Mouse (Mus musculus): Measurements from ENCODE around the gene Gadd45a. TPM values are rescaled to one million over a fixed set of nuclear protein-coding genes. Genes with fewer than 3 reads are reported as not detected.

Gadd45a gene
- polyA plus RNA-seq, 1 experiment from 2014 or later = 29.3 TPM

- no peaks in the 10 kb centered on the region for H3K36me3 ChIP-seq (ENCODE audit: control insufficient read depth, insufficient read depth, low read length)
- H3K9me3 ChIP-seq (ENCODE audit: control insufficient read depth, low read length) = no peaks in the 10 kb centered on the region
- 0 out of 2 replicates have a peak, but pooled peaks cover 3% of the 10 kb centered on the region for H3K4me1 ChIP-seq (ENCODE audit: control insufficient read depth, insufficient read depth, low read length)
- no peak overlapping the region for H3K27ac ChIP-seq (ENCODE audit: low read depth, low read length)
- H3K4me2 ChIP-seq (replicated peaks; ENCODE audit: low read depth, low read length) = no peak overlapping the region
- no peak overlapping the region for H3K4me3 ChIP-seq (ENCODE audit: low read length)
- no peak for ATAC-seq (ENCODE audit: low FRiP score, low TSS enrichment)
- H3K9ac ChIP-seq (ENCODE audit: low read depth, low read length) = no peak overlapping the region
- no peaks in the 10 kb centered on the region for H3K27me3 ChIP-seq (ENCODE audit: control insufficient read depth, insufficient read depth, low read length)
- 72% methylated on average over 15 of the region's 15 CpGs for WGBS
Observed at GRCm38 (mm10) chr6:67056108-67056888, 19.0 kb upstream of the Gadd45a start.

GRCm38 (mm10) chr6:67050063-67050462 is 12.8 kb upstream of the Gadd45a start:
- ATAC-seq (ENCODE audit: low FRiP score, low TSS enrichment) = no peak
- H3K27ac ChIP-seq (ENCODE audit: low read depth, low read length) = no peak overlapping the region
- 33% methylated on average over 1 of the region's 1 CpGs for WGBS

GRCm38 (mm10) chr6:67049695-67050038 is 12.4 kb upstream of the Gadd45a start:
- no peak overlapping the region for H3K4me3 ChIP-seq (ENCODE audit: low read length)
- no peak overlapping the region for H3K9ac ChIP-seq (ENCODE audit: low read depth, low read length)
- no peaks in the 10 kb centered on the region for H3K9me3 ChIP-seq (ENCODE audit: control insufficient read depth, low read length)
- WGBS = 43% methylated on average over 2 of the region's 2 CpGs
- H3K4me2 ChIP-seq (replicated peaks; ENCODE audit: low read depth, low read length) = no peak overlapping the region
- H3K36me3 ChIP-seq (ENCODE audit: control insufficient read depth, insufficient read depth, low read length) = no peaks in the 10 kb centered on the region
- no peak overlapping the region for H3K27ac ChIP-seq (ENCODE audit: low read depth, low read length)
- H3K4me1 ChIP-seq (ENCODE audit: control insufficient read depth, insufficient read depth, low read length) = peaks cover 6% of the 10 kb centered on the region; the same call in 1 of the 2 replicates
- H3K27me3 ChIP-seq (ENCODE audit: control insufficient read depth, insufficient read depth, low read length) = no peaks in the 10 kb centered on the region
- ATAC-seq (ENCODE audit: low FRiP score, low TSS enrichment) = no peak

More at GRCm38 (mm10) chr6:67050063-67050462, 12.8 kb upstream of the Gadd45a start:
- Histone ChIP-seq H3K9ac (ENCODE audit: low read depth, low read length) (no peak overlapping the region), H3K4me2 (replicated peaks; ENCODE audit: low read depth, low read length) (no peak overlapping the region), H3K9me3 (ENCODE audit: control insufficient read depth, low read length) (no peaks in the 10 kb centered on the region), H3K4me3 (ENCODE audit: low read length) (no peak overlapping the region), H3K27me3 (ENCODE audit: control insufficient read depth, insufficient read depth, low read length) (no peaks in the 10 kb centered on the region), H3K36me3 (ENCODE audit: control insufficient read depth, insufficient read depth, low read length) (no peaks in the 10 kb centered on the region), H3K4me1 (ENCODE audit: control insufficient read depth, insufficient read depth, low read length) (peaks cover 6% of the 10 kb centered on the region; the same call in 1 of the 2 replicates)

- Histone ChIP-seq H3K9ac (ENCODE audit: low read depth, low read length) (no peak overlapping the region), H3K4me1 (ENCODE audit: control insufficient read depth, insufficient read depth, low read length) (peaks cover 6% of the 10 kb centered on the region; the same call in 1 of the 2 replicates), H3K9me3 (ENCODE audit: control insufficient read depth, low read length) (no peaks in the 10 kb centered on the region), H3K36me3 (ENCODE audit: control insufficient read depth, insufficient read depth, low read length) (no peaks in the 10 kb centered on the region), H3K4me3 (ENCODE audit: low read length) (no peak overlapping the region), H3K27ac (ENCODE audit: low read depth, low read length) (no peak overlapping the region), H3K27me3 (ENCODE audit: control insufficient read depth, insufficient read depth, low read length) (no peaks in the 10 kb centered on the region), H3K4me2 (replicated peaks; ENCODE audit: low read depth, low read length) (no peak overlapping the region)
- ATAC-seq (ENCODE audit: low FRiP score, low TSS enrichment) = peak; percentile 64
- 35% methylated on average over 7 of the region's 7 CpGs for WGBS
Observed at GRCm38 (mm10) chr6:67048880-67049694, 11.8 kb upstream of the Gadd45a start.

- Histone ChIP-seq H3K27me3 (ENCODE audit: control insufficient read depth, insufficient read depth, low read length) (no peaks in the 10 kb centered on the region), H3K9ac (ENCODE audit: low read depth, low read length) (no peak overlapping the region), H3K4me1 (ENCODE audit: control insufficient read depth, insufficient read depth, low read length) (peaks cover 6% of the 10 kb centered on the region; the same call in 1 of the 2 replicates), H3K4me3 (ENCODE audit: low read length) (no peak overlapping the region), H3K27ac (ENCODE audit: low read depth, low read length) (no peak overlapping the region), H3K4me2 (replicated peaks; ENCODE audit: low read depth, low read length) (no peak overlapping the region), H3K36me3 (ENCODE audit: control insufficient read depth, insufficient read depth, low read length) (no peaks in the 10 kb centered on the region), H3K9me3 (ENCODE audit: control insufficient read depth, low read length) (no peaks in the 10 kb centered on the region)
- no peak for ATAC-seq (ENCODE audit: low FRiP score, low TSS enrichment)
- WGBS = 91% methylated on average over 3 of the region's 3 CpGs
Observed at GRCm38 (mm10) chr6:67048052-67048691, 10.9 kb upstream of the Gadd45a start.

- Histone ChIP-seq H3K36me3 (ENCODE audit: control insufficient read depth, insufficient read depth, low read length) (no peaks in the 10 kb centered on the region), H3K27ac (ENCODE audit: low read depth, low read length) (no peak overlapping the region), H3K9ac (ENCODE audit: low read depth, low read length) (no peak overlapping the region), H3K4me3 (ENCODE audit: low read length) (no peak overlapping the region), H3K4me2 (replicated peaks; ENCODE audit: low read depth, low read length) (no peak overlapping the region), H3K27me3 (ENCODE audit: control insufficient read depth, insufficient read depth, low read length) (no peaks in the 10 kb centered on the region), H3K9me3 (ENCODE audit: control insufficient read depth, low read length) (no peaks in the 10 kb centered on the region), H3K4me1 (ENCODE audit: control insufficient read depth, insufficient read depth, low read length) (peaks cover 6% of the 10 kb centered on the region; the same call in 1 of the 2 replicates)
- ATAC-seq (ENCODE audit: low FRiP score, low TSS enrichment) = no peak
- WGBS = 67% methylated on average over 3 of the region's 3 CpGs
Observed at GRCm38 (mm10) chr6:67046937-67047336, 9.7 kb upstream of the Gadd45a start.

- peaks cover 6% of the 10 kb centered on the region; the same call in 1 of the 2 replicates for H3K4me1 ChIP-seq (ENCODE audit: control insufficient read depth, insufficient read depth, low read length)
- H3K9me3 ChIP-seq (ENCODE audit: control insufficient read depth, low read length) = no peaks in the 10 kb centered on the region
- H3K9ac ChIP-seq (ENCODE audit: low read depth, low read length) = no peak overlapping the region
- no peaks in the 10 kb centered on the region for H3K36me3 ChIP-seq (ENCODE audit: control insufficient read depth, insufficient read depth, low read length)
- H3K27me3 ChIP-seq (ENCODE audit: control insufficient read depth, insufficient read depth, low read length) = no peaks in the 10 kb centered on the region
- 86% methylated on average over 3 of the region's 3 CpGs for WGBS
- H3K27ac ChIP-seq (ENCODE audit: low read depth, low read length) = no peak overlapping the region
- ATAC-seq (ENCODE audit: low FRiP score, low TSS enrichment) = no peak
- H3K4me3 ChIP-seq (ENCODE audit: low read length) = no peak overlapping the region
- no peak overlapping the region for H3K4me2 ChIP-seq (replicated peaks; ENCODE audit: low read depth, low read length)
Observed at GRCm38 (mm10) chr6:67045424-67045823, 8.2 kb upstream of the Gadd45a start.

GRCm38 (mm10) chr6:67040904-67041410 is 3.7 kb upstream of the Gadd45a start:
- no peak overlapping the region for H3K9ac ChIP-seq (ENCODE audit: low read depth, low read length)
- no peak overlapping the region for H3K27ac ChIP-seq (ENCODE audit: low read depth, low read length)
- H3K4me2 ChIP-seq (replicated peaks; ENCODE audit: low read depth, low read length) = no peak overlapping the region
- H3K36me3 ChIP-seq (ENCODE audit: control insufficient read depth, insufficient read depth, low read length) = no peaks in the 10 kb centered on the region
- WGBS = 58% methylated on average over 4 of the region's 4 CpGs
- no peaks in the 10 kb centered on the region for H3K27me3 ChIP-seq (ENCODE audit: control insufficient read depth, insufficient read depth, low read length)
- H3K4me1 ChIP-seq (ENCODE audit: control insufficient read depth, insufficient read depth, low read length) = no peaks in the 10 kb centered on the region
- H3K4me3 ChIP-seq (ENCODE audit: low read length) = no peak overlapping the region
- H3K9me3 ChIP-seq (ENCODE audit: control insufficient read depth, low read length) = no peaks in the 10 kb centered on the region
- ATAC-seq (ENCODE audit: low FRiP score, low TSS enrichment) = no peak

Measured in kidney, embryonic 14.5 days (tissue).